Mouse (Mus musculus): ENCODE results near the gene Zfp786. TPM values are rescaled to one million over a fixed set of nuclear protein-coding genes. Genes with fewer than 3 reads are reported as not detected.
"Not testable (repeated sequence)": the region's sequence is repeated elsewhere in the genome, so short reads cannot be mapped to it uniquely, and the experiment has no call there.

The Zfp786 gene
- total RNA-seq, 2 experiments from 2014 or later, result 0.70 to 2.4 TPM

DNA sequence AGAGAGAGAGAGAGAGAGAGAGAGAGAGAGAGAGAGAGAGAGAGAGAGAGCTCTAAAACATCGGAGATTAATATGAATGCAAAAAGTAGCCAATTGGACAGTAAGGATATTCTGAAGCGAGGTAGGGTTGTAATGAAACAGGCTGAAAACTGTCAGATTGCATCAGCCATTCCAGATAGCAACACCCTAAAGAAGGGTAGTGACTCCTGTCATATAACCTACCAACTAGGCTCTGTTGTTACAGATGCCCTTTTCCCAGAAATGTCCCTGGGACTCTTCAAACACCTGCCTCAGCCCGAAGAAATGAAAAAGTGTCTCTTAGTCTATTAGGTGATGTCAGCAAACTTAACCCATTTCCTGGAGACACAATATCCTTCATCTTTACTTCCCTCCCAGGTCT, 41.8 kb downstream of the Zfp786 start:
- no peak for ATAC-seq (replicated peaks; ENCODE audit: low FRiP score, low TSS enrichment, poor library complexity, severe bottlenecking)

GRCm38 (mm10) chr6:47787941-47788736, 42.5 kb downstream of the Zfp786 start:
- ATAC-seq (replicated peaks; ENCODE audit: low FRiP score, low TSS enrichment, poor library complexity, severe bottlenecking), result peak; percentile 89

DNA sequence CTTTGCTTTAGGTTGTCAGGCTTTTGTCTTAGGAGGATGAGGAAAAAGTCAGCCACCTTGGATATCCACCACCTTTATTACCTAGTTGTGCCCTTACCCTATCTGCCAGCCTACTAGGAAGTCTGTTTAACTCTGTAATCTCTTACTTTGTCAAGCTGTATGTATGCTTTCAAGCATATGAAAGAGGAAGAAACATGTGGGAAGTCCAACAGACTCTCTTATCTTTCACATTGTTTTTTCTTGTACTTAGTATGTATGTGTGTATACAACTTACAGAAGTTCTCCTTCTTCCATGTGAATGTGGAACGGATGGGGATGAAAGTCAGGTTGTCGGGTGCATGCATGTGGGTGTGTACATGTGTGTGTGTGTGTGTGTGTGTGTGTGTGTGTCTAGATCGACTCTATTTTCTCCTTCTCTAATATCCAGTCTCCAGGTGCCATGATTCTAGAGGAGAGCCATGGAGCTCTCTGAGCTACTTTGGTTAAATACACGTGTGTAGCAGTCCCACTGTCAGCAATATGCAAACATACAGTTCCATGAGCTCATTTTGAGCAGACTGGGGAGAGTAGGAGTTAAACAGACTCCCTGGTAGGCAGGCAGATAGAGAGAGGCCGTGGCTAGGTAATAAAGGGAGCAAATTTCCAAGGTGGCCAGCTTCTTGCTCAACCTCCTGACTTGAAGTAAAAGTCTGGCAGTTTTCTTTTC, 45.8 kb downstream of the Zfp786 start:
- no peak for ATAC-seq (replicated peaks; ENCODE audit: low FRiP score, low TSS enrichment, poor library complexity, severe bottlenecking)

GRCm38 (mm10) chr6:47781091-47781968, 49.3 kb downstream of the Zfp786 start:
- ATAC-seq (replicated peaks; ENCODE audit: low FRiP score, low TSS enrichment, poor library complexity, severe bottlenecking), result 0 out of 2 replicates have a peak, but pooled peaks have one; percentile 27

DNA sequence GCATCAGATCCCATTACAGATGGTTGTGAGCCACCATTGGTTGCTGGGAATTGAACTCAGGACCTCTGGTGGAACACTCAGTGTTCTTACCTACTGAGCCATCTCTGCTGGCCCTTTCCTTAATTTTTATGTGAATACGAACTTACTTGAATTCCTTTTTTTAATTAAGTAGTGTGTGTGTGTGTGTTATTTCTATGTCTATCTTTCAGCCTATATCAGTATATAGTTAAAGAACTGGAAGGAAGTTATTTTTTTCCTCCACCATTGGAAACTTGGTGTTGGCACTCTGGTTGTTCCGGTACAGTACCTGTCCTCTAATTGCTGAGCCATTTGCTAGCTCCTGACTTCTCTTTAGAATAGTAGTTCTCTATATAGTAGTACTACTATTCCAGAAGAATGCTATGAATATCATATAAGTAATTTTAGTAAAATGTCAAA, 50.1 kb downstream of the Zfp786 start:
- no peak for ATAC-seq (replicated peaks; ENCODE audit: low FRiP score, low TSS enrichment, poor library complexity, severe bottlenecking)

- ATAC-seq (replicated peaks; ENCODE audit: low FRiP score, low TSS enrichment, poor library complexity, severe bottlenecking), result not testable (repeated sequence)
Observed at GRCm38 (mm10) chr6:47771760-47772159, 58.9 kb downstream of the Zfp786 start.

DNA sequence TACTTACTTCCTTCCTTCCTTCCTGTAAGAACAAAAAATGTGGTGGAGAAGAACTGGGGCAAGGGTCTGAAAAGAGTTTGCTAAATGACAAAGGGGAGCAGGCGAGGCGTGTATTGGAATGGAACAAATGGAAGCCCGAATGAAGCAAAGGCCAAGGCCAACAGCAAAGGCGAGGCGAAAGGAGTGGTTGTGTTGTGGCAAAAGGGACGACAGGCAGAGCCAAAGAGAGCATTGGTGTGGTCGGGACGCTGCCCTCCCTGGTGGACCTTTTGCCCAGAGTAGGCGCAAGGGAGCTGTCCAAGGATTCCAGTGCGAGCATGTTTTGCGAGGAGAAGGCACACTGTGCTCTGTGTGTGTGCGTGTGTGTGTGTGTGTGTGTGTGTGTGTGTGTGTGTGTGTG, 59.6 kb downstream of the Zfp786 start:
- not testable (repeated sequence) for ATAC-seq (replicated peaks; ENCODE audit: low FRiP score, low TSS enrichment, poor library complexity, severe bottlenecking)

DNA sequence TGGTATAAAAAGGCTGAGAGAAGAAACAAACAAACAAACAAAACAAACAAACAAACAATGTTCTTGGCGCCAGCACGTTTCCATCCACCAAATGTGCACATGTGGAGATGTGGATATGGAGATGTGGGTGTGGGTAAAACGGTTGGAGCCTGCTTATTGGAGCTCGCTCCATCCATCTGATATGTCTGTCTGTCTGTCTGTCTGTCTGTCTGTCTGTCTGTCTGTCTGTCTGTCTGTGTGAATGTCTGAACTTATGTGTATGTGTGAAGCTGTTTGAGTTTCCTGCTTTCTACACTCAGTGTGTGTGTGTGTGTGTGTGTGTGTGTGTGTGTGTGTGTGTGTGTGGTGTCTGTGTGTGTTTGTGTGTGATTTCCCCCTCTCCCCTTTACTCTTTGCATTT, 60.8 kb downstream of the Zfp786 start:
- ATAC-seq (replicated peaks; ENCODE audit: low FRiP score, low TSS enrichment, poor library complexity, severe bottlenecking), result not testable (repeated sequence)

Other genes with a start within 250 kb of the Zfp786 start
- 284 and 385 TPM in 2 replicates for gene Ezh2, start 235.5 kb downstream of the Zfp786 start, total RNA-seq (2014; fragmentation: Nextera tagmentation)
- gene Ezh2, start 235.5 kb downstream of the Zfp786 start, total RNA-seq (2017), result 203 and 340 TPM in 2 replicates
- gene Pdia4, start 17.4 kb downstream of the Zfp786 start, total RNA-seq (2014; fragmentation: Nextera tagmentation), result 35.8 and 38.1 TPM in 2 replicates
- gene Pdia4, start 17.4 kb downstream of the Zfp786 start, total RNA-seq (2017), result 152 and 153 TPM in 2 replicates
- gene Zfp398, start 4.8 kb upstream of the Zfp786 start, total RNA-seq (2014; fragmentation: Nextera tagmentation), result 18.4 and 19.4 TPM in 2 replicates
- gene Zfp398, start 4.8 kb upstream of the Zfp786 start, total RNA-seq (2017), result 15.7 and 20.1 TPM in 2 replicates
- 10.0 and 12.6 TPM in 2 replicates for gene Zfp282, start 46.3 kb upstream of the Zfp786 start, total RNA-seq (2014; fragmentation: Nextera tagmentation)
- gene Zfp282, start 46.3 kb upstream of the Zfp786 start, total RNA-seq (2017), result 10.7 TPM in 2 replicates
- 9.7 and 14.9 TPM in 2 replicates for gene Zfp212, start 89.6 kb upstream of the Zfp786 start, total RNA-seq (2014; fragmentation: Nextera tagmentation)
- 5.6 and 9.2 TPM in 2 replicates for gene Zfp212, start 89.6 kb upstream of the Zfp786 start, total RNA-seq (2017)
- gene Zfp956, start 122.5 kb upstream of the Zfp786 start, total RNA-seq (2014; fragmentation: Nextera tagmentation), result 17.5 and 20.5 TPM in 2 replicates
- 13.2 and 20.4 TPM in 2 replicates for gene Zfp956, start 122.5 kb upstream of the Zfp786 start, total RNA-seq (2017)
- 13.3 and 33.3 TPM in 2 replicates for gene Zfp777, start 218.0 kb upstream of the Zfp786 start, total RNA-seq (2014; fragmentation: Nextera tagmentation)
- gene Zfp777, start 218.0 kb upstream of the Zfp786 start, total RNA-seq (2017), result 20.2 and 35.0 TPM in 2 replicates

All from megakaryocyte-erythroid progenitor cell, adult 5-6 weeks (primary cell).